Comparison of ENCODE assay signal across 14 mouse cellular contexts in genomic region chr1:90813226-90813625, GRCm38 (mm10). TPM values are rescaled to one million over a fixed set of nuclear protein-coding genes. Genes with fewer than 3 reads are reported as not detected.
"Had no signal": no experiment of that assay in that cellular context is flagged by ENCODE, and none has a peak within 500 bp of the region (broad histone marks: within the 10 kb centered on the region; RNA-seq: fewer than 3 reads in every experiment).

No protein-coding gene starts in this region.

- H3K36me3 ChIP-seq: liver, embryonic 12.5 days; neural tube, embryonic 12.5 days had no signal

- H3K27me3 ChIP-seq: limb, embryonic 15.5 days; liver, embryonic 12.5 days; neural tube, embryonic 12.5 days had no signal

- H3K9me3 ChIP-seq: limb, embryonic 15.5 days; liver, embryonic 12.5 days; neural tube, embryonic 12.5 days had no signal

- ATAC-seq: liver, embryonic 12.5 days had no signal

- H3K4me1 ChIP-seq: limb, embryonic 15.5 days; liver, embryonic 12.5 days; neural tube, embryonic 12.5 days had no signal

- H3K4me3 ChIP-seq: left cerebral cortex, adult 2 months; limb, embryonic 15.5 days; liver, embryonic 12.5 days; myocyte; neural tube, embryonic 12.5 days had no signal

- DNase-seq: kidney, adult 18-20 months; kidney, postnatal 10 days; lung, embryonic 14.5 days; lung, postnatal 10 days; lung, postnatal 4 days; right cerebral cortex, adult 18-20 months; right cerebral cortex, postnatal 25 days; thymus, postnatal 14 days had no signal

RNA-seq across cellular contexts. Expression of gene Col6a3, which starts 30.5 kb away (rescaled TPM):
- total RNA-seq: neutrophil, adult 5-6 weeks had no signal
